Mouse (Mus musculus) liver, embryonic 16.5 days (tissue): ENCODE measurements around the gene Lrrc47. TPM values are rescaled to one million over a fixed set of nuclear protein-coding genes. Genes with fewer than 3 reads are reported as not detected.

Source experiments
- ATAC-seq: fragments of 200-750 bp; cut with Nextera tagmentation; 2 replicates; pipeline ENCODE4 v1.8.0; 2017; ENCODE audit warnings: low read depth, mild to moderate bottlenecking, moderate number of reproducible peaks, moderate library complexity
- H3K27ac ChIP-seq: fragments of 300-500 bp; sonication (generic); 2 replicates; pipeline ENCODE4 v1.5.1; 2014; ENCODE audit warnings: mild to moderate bottlenecking, low read length
- H3K27me3 ChIP-seq: fragments of 300-500 bp; sonication (generic); 2 replicates; pipeline ENCODE4 v1.6.1; 2014; ENCODE audit warnings: low read depth, low read length, mixed read lengths; ENCODE audit not compliant: control insufficient read depth, insufficient read depth
- H3K36me3 ChIP-seq: fragments of 300-500 bp; sonication (generic); 2 replicates; pipeline ENCODE4 v1.6.1; 2014; ENCODE audit warnings: mild to moderate bottlenecking; ENCODE audit not compliant: control insufficient read depth, insufficient read depth
- H3K4me1 ChIP-seq: fragments of 300-500 bp; sonication (generic); 2 replicates; pipeline ENCODE4 v1.6.1; 2014; ENCODE audit warnings: low read depth, low read length, mixed read lengths; ENCODE audit not compliant: control insufficient read depth
- H3K4me2 ChIP-seq: fragments of 300-500 bp; sonication (generic); 2 replicates; pipeline ENCODE4 v1.6.1; 2014; ENCODE audit warnings: low read depth, low read length, mixed read lengths
- H3K4me3 ChIP-seq: fragments of 300-500 bp; sonication (generic); 2 replicates; pipeline ENCODE4 v1.5.1; 2014; ENCODE audit warnings: low read depth, mild to moderate bottlenecking, low read length
- H3K9ac ChIP-seq: fragments of 300-500 bp; sonication (generic); 2 replicates; pipeline ENCODE4 v1.6.1; 2014; ENCODE audit warnings: low read depth, low read length
- H3K9me3 ChIP-seq: fragments of 300-500 bp; sonication (generic); replicated peaks from 2 replicates; pipeline ENCODE4 v1.6.1; 2016; ENCODE audit warnings: low read length; ENCODE audit not compliant: control insufficient read depth
- WGBS: fragments of 180-500 bp; shearing (Covaris S2); extraction: QIAGEN DNeasy Blood & Tissue Kit; methylation state at CpG from one replicate; pipeline ENCODE4 v1.1.7; 2014; ENCODE audit not compliant: insufficient replicate concordance; 5-methylcytosine and 5-hydroxymethylcytosine counted together
- polyA plus RNA-seq: library from polyadenylated mRNA; unstranded; fragments of >200 nt; fragmentation: Nextera tagmentation; extraction: Ambion mirVana; gene quantifications from 2 replicates; pipeline ENCODE4 v1.2.1, GENCODE M21; 2015

Lrrc47 gene
- polyA plus RNA-seq, 1 experiment from 2014 or later, result 12.2 TPM

DNA sequence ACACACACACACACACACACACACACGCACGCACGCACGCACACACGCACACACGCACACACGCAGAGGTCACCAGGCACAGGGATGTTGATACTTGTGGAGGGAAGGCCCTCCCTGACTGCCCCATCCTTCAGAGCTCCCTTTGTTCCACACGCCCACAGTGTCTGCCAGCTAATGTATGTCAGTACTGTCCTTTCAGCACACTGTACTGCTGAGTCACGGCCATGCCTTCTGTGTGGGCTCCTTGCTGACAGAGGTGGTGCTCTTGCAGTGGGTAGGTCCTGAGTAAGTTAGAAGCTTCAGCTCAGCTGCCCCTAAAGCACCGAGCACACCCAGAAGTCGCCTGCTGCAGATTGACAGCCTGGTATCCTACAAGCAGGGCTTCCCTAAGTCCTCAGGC lies 31.1 kb upstream of the Lrrc47 start:
- no peak for ATAC-seq
- H3K4me3 ChIP-seq, result no peak overlapping the region
- peaks cover 11% of the 10 kb centered on the region for H3K36me3 ChIP-seq
- H3K27me3 ChIP-seq, result no peaks in the 10 kb centered on the region
- H3K27ac ChIP-seq, result no peak overlapping the region
- H3K9ac ChIP-seq, result no peak overlapping the region
- peaks cover 15% of the 10 kb centered on the region for H3K4me1 ChIP-seq
- H3K9me3 ChIP-seq, result no peaks in the 10 kb centered on the region
- 78% methylated on average over 11 of the region's 11 CpGs for WGBS
- H3K4me2 ChIP-seq, result no peak overlapping the region

DNA sequence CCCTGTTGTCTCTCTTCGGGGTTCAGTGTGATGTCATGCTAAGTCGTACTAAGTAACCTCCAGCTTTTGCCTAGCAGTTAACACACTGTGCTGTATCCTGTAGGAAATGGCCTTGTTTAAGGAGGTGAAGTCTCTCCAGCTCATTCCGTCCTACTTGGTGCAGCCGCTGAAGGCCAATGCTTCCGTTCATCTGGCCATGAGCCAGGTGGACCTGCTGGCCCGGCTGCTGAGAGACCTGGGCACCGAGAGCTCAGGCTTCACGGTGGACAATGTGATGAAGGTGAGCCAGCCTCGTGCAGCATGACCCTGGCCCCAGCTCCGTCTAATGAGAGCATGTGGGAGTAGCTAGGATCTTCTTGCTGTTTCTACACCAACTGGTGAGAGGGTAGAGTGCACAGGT lies 18.8 kb upstream of the Lrrc47 start:
- Histone ChIP-seq H3K9me3 (no peaks in the 10 kb centered on the region), H3K27me3 (no peaks in the 10 kb centered on the region), H3K4me2 (no peak overlapping the region), H3K9ac (no peak overlapping the region), H3K36me3 (peaks cover 28% of the 10 kb centered on the region), H3K4me3 (no peak overlapping the region), H3K27ac (no peak overlapping the region), H3K4me1 (no peaks in the 10 kb centered on the region)
- no peak for ATAC-seq
- 79% methylated on average over 10 of the region's 10 CpGs for WGBS

DNA sequence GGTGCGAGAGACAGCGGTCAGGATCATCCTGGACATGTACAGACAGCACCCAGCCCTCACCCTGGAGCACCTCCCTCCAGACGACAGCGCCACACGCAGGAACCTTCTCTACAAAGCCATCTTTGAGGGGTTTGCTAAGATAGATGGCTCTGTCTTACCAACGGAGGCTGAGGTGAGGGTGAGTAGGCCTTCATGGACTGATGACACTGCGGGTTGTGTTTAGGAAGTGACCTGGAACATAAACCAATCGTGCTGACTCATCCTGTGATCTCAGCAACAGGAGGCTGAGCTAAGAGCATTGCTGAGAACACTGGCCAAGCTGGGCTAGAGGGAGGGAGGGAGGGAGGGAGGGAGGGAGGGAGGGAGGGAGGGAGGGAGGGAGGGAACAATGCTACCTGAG lies 18.0 kb upstream of the Lrrc47 start:
- Histone ChIP-seq H3K36me3 (peaks cover 22% of the 10 kb centered on the region), H3K27ac (no peak overlapping the region), H3K9me3 (no peaks in the 10 kb centered on the region), H3K4me3 (no peak overlapping the region), H3K4me2 (no peak overlapping the region), H3K27me3 (no peaks in the 10 kb centered on the region), H3K4me1 (no peaks in the 10 kb centered on the region), H3K9ac (no peak overlapping the region)
- no peak for ATAC-seq
- WGBS, result 82% methylated on average over 8 of the region's 8 CpGs

DNA sequence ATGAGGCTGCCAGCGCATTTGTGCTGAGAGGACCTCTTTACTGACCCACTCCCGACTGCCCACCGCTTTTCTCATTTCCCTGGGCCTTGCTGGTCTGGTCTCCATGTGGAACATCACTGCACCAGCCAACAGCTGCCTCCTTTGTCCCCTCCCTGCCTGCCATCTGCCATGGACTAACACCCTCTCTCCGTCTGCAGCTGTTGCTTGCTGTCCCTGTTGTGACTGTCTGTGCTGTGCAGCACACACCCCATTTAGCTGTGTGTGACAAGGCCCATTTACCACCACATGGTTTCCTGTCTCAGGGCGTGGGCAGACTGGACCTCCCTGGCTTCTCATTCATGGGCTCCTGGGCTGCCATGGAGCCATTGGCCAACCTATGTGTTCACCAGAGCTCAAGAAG lies 6.0 kb upstream of the Lrrc47 start:
- H3K36me3 ChIP-seq, result no peaks in the 10 kb centered on the region; the same call in 1 of the 2 replicates
- no peak overlapping the region for H3K4me2 ChIP-seq
- no peak overlapping the region for H3K27ac ChIP-seq
- 73% methylated on average over 5 of the region's 5 CpGs for whole genome bisulfite sequencing
- H3K27me3 ChIP-seq, result no peaks in the 10 kb centered on the region
- H3K9me3 ChIP-seq, result no peaks in the 10 kb centered on the region
- no peak overlapping the region for H3K9ac ChIP-seq
- H3K4me1 ChIP-seq, result no peaks in the 10 kb centered on the region
- H3K4me3 ChIP-seq, result no peak overlapping the region
- ATAC-seq, result no peak

DNA sequence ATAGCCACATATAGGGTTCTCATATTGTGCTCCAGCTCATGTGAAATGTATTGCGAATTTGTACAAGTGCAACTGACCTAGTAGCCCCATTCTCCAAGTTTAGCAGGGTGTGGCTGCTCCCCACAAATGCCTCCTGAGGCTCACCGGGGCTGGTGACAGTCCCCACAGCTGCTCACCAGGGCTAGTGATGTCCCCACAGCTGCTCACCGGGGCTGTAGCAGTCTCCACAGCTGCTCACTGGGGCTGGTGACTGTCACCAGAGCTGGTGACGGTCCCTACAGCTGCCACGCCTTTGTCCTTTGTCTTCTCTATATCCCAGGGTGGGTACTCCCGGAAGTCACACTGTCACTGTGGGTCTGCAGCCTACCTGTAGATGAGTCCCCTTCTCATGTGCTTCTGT lies 5.3 kb upstream of the Lrrc47 start:
- peaks cover 2% of the 10 kb centered on the region; the same call in 1 of the 2 replicates for H3K4me1 ChIP-seq
- H3K36me3 ChIP-seq, result no peaks in the 10 kb centered on the region; the same call in 1 of the 2 replicates
- no peaks in the 10 kb centered on the region for H3K9me3 ChIP-seq
- no peak overlapping the region for H3K4me3 ChIP-seq
- H3K27me3 ChIP-seq, result no peaks in the 10 kb centered on the region
- H3K9ac ChIP-seq, result no peak overlapping the region
- H3K4me2 ChIP-seq, result no peak overlapping the region
- ATAC-seq, result no peak
- H3K27ac ChIP-seq, result no peak overlapping the region
- 82% methylated on average over 6 of the region's 6 CpGs for WGBS

DNA sequence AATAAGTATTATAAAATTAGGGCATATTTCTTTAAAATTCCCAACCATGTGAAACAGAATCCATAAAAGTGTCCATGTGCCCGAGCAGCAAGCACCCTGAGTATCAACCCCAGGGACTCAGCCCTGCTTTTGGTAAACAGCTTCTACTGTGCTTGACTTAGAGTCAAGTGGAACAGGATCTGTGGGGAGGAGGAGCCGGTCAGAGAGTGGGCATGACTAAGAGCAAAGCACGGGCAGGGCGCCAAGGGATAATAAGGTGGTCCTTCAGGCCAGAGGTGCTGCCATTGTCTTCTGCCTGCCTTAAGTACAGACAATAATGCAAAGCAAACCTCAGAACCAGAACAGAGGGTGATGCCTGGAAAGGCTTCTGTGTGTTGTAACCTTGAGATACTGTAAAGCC lies 3.8 kb upstream of the Lrrc47 start:
- H3K9ac ChIP-seq, result no peak overlapping the region
- H3K27me3 ChIP-seq, result no peaks in the 10 kb centered on the region
- ATAC-seq, result no peak
- H3K4me3 ChIP-seq, result no peak overlapping the region
- peaks cover 5% of the 10 kb centered on the region for H3K4me1 ChIP-seq
- H3K9me3 ChIP-seq, result no peaks in the 10 kb centered on the region
- no peak overlapping the region for H3K27ac ChIP-seq
- no peaks in the 10 kb centered on the region; the same call in 1 of the 2 replicates for H3K36me3 ChIP-seq
- WGBS, result 65% methylated on average over 4 of the region's 4 CpGs
- no peak overlapping the region for H3K4me2 ChIP-seq

DNA sequence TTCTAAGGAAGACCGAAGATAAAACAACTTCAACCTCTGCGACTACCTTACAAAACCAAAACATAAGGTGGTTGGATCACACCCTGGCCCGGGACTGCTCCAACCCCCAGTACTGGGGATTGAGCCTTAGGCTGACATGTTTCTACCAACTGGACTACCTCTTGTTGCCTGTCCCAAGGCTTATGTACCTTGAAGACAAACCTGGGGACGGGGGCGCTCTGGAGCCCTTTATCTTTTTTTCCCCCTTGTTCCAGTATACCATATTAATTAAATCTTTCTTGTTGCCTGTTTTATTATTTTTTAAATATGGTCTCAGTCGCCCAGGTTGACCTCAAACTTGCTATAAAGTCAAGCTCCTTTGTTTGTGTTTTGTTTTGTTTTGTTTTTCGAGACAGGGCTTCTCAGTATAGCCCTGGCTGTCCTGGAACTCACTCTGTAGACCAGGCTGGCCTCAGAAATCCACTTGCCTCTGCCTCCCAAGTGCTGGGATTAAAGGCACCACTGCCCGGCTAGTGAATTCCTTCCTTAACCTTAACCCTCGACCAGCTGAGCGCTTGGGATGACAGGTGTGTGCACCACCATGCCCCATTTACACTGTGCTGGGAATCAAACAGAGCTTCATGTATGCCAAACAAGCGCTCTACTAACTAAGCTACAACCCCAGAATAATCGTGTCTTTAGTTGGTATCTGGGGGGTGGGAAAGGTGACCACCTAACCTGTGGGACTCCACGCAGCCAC lies 455 bp upstream of the Lrrc47 start:
- H3K27me3 ChIP-seq, result no peaks in the 10 kb centered on the region
- H3K36me3 ChIP-seq, result peaks cover 12% of the 10 kb centered on the region
- peaks cover 20% of the 10 kb centered on the region for H3K4me1 ChIP-seq
- H3K4me2 ChIP-seq, result peak overlapping the region; percentile 87
- H3K27ac ChIP-seq, result peak overlapping the region; percentile 52
- H3K9ac ChIP-seq, result peak overlapping the region; percentile 91
- H3K9me3 ChIP-seq, result no peaks in the 10 kb centered on the region
- H3K4me3 ChIP-seq, result peak overlapping the region; percentile 97
- ATAC-seq, result peak; percentile 32
- WGBS, result 24% methylated on average over 13 of the region's 13 CpGs

DNA sequence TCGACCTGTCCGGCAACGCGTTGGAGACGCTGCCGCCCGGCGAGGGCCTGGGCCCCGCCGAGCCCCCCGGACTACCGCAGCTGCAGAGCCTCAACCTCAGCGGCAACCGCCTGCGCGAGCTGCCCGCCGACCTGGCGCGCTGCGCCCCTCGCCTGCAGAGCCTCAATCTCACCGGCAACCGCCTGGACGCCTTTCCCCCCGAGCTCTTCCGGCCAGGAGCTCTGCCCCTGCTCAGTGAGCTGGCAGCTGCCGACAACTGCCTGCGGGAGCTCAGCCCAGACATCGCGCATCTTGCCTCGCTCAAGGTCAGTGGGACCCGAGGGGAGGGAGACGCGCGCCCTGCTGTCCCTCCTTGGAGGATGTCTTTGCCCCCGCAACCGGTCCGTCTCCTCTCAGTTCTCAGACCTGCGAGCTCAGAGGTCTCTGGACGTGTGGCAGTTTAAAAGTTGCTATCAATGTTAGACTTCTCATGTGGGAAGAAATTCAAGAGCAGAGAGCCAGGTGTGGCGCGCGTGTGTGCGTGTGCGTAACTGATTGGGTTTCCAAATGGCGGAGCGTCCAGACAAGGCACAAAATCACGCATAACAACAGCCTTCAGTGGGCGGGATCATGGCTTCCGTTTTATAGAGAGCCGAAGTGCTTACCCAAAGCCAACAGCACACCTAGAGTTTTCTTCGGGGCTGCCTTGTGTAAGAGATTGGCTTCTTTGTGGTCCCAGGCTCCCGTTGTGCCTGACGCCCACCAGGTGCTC lies 776 bp downstream of the Lrrc47 start:
- Histone ChIP-seq H3K4me2 (peak overlapping the region; percentile 87), H3K9me3 (no peaks in the 10 kb centered on the region), H3K27me3 (no peaks in the 10 kb centered on the region), H3K27ac (peak overlapping the region; percentile 74), H3K36me3 (peaks cover 24% of the 10 kb centered on the region), H3K4me3 (peak overlapping the region; percentile 97), H3K4me1 (peaks cover 20% of the 10 kb centered on the region), H3K9ac (peak overlapping the region; percentile 91)
- under 1% methylated on average over 55 of the region's 55 CpGs for WGBS
- ATAC-seq, result peak; percentile 2; the same call in 1 of the 2 replicates

DNA sequence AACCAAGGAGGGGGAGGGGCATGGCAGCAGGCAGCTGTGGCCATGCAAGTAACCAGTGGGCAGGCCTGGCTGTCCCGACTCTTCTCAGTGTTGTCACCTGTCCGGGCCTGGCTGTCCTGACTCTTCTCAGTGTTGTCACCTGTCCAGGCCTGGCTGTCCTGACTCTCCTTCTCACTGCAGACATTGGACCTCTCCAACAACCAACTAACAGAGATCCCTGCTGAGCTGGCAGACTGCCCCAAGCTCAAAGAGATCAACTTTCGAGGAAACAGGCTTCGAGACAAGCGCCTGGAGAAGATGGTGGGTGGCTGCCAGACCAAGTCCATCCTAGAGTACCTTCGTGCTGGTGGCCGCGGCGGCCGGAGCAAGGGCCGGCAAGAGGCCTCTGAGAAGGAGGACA lies 3.9 kb downstream of the Lrrc47 start:
- H3K4me2 ChIP-seq, result no peak overlapping the region
- 82% methylated on average over 11 of the region's 11 CpGs for whole genome bisulfite sequencing
- no peaks in the 10 kb centered on the region for H3K27me3 ChIP-seq
- ATAC-seq, result no peak
- peaks cover 20% of the 10 kb centered on the region for H3K4me1 ChIP-seq
- no peaks in the 10 kb centered on the region for H3K9me3 ChIP-seq
- peaks cover 37% of the 10 kb centered on the region for H3K36me3 ChIP-seq
- no peak overlapping the region for H3K27ac ChIP-seq
- no peak overlapping the region for H3K4me3 ChIP-seq
- no peak overlapping the region for H3K9ac ChIP-seq
